Mouse (Mus musculus) thymus, postnatal 10 days (tissue): ENCODE results near the gene Gucy2g.
"Not testable (repeated sequence)": the region's sequence is repeated elsewhere in the genome, so short reads cannot be mapped to it uniquely, and the experiment has no call there.

Source experiments
- DNase-seq, 2 experiments: peaks; one replicate each; pipeline ENCODE4 v3.0.0; 2021; ENCODE audit warnings: low spot score in 2 of 2

Gene Gucy2g

DNA sequence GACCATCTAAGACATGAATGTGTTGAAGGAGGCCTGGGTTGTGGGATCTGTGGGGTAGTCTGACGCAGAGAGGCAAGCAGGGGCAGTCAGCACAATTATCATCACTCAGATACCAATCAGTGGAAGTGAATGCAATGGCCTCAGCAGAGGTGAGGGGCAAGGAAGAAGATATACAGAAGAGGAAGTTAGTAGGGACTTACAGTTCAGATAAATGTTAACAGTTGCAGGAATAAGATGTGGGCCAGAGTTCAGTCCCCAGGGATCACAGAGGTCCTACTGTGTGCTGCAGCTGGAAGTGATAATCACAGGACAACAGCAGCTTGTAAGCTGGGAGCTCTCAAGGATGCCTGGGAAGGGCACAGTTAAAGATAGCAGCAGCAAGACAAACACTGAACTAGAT lies 76.9 kb downstream of the Gucy2g start:
- no peak for DNase-seq

DNA sequence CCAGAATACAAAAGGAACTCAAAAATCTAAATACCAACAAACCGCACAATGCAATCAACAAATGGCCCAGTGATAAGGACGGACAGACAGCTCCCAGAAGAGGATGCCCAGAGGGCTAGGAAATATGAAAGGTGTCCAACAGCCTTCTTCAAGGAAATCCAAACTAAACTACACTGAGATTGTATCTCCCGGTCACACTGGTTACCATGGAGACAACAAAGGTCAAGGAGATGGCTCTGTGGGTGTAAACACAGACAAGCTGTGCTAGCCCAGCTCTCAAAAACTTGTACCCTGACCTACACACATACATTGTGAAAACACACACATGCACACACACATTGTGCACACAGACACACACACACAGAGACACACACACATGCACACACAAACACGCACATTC lies 78.8 kb downstream of the Gucy2g start:
- no peak for DNase-seq

DNA sequence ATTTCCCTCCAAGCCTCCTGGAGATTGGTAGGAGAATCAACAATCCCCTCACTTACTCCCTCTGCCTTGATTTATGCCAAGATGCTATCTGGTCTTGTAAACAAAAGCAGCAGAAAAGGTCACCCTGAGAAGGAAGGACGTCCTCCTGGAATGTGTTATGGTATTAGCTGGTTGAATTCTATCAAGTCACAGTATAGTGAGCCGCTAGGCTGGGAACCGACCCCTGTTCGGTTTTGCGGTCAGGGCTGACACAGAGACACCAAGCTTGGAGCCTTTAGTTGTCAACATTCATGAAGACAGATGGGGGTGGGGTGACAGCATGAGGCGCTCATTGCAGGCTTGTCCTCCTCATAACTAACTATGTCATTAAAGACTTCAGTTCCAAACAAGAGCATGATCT lies 81.2 kb downstream of the Gucy2g start:
- DNase-seq, result no peak

DNA sequence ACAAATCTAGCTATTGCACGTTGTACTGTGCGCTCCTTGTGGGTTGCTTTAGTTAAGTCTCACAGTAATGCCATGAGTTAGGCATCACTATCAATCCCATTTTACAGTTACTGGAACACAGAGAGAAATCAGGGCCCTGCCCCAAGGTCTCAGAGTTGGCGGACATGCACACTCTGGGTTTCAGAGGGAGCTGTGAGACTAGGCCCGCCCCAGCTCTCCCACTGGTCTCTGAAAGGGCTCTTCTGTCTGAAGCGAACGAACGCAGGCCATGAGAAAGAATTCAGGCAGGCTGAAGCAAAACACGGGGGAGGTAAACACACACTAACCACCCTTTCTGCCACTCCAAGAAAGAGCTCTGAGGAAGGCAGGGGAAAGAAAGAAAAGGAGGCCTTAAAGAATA lies 82.4 kb downstream of the Gucy2g start:
- DNase-seq, result no peak

DNA sequence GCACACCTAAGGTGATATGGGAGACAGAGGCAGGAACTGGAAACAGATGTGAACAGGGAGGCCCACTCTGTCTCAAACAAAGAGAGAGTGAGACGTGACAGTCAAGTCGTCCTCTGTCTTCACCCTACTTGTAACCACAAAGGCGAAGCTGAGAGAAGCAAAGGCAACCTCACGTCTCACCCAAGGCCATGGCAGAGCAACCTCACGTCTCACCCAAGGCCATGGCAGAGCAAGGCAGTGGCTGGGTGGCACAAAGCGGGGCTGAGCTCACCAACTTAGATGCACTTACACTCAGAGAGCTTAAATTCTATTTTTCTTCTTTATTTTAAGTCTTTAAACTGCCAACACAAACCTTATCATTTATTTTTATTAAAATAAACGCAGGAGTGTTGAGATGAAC lies 84.0 kb downstream of the Gucy2g start:
- no peak for DNase-seq

DNA sequence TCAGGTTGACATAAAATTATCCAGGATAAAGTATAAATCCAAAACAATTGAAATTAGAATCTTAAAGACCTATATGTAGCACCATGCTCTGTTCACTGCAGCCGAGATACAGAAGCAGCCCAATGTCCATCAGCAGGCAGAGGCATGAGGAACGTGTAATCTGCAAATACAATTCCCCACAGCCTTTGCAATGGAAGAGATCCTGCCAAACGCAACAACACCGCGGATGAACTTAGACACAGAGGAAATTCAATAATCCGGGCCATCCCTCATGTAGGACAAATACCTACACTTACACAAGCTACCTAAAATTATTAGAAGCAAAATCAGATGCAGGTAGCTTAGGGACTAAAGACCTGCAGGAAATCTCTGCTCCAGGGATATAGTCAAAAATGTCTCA lies 88.1 kb downstream of the Gucy2g start:
- DNase-seq, result no peak

DNA sequence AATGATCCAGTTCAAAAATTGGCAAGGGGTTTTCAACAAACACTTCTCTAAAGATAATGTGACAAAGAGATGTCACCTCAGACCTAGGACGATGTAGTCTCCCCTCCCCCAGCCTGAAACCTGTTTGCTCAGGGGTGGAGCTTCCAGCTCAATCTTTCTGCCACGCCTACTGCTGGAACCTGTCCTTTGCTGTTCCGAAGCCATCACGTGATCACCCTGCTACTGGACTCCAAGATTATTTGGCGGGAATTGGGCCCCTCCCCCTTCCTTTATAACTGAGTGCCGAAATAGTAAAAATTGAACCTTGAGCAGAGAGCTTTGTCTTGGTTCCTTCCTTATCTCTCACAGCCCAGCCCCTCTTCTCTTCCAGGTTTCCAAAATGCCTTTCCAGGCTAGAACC lies 88.8 kb downstream of the Gucy2g start:
- not testable (repeated sequence) for DNase-seq

DNA sequence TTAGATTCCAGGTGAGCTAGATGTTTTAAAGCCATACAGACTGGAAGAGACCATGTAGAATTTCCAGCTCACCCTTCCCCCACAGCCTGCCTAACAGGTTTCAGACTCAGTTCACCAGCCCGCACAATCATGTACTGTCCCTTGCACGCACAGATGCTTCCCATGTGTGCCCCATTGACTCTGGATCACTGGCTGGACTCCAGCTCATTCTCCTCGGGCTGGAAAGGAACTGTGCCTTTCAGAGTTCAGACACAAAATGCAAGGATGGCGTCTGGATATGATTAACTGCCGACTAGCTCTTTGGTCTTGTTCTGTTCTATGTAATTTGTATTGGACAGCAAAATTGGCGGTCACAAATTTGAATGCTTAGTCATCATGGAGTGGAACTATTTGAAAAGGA lies 91.4 kb downstream of the Gucy2g start:
- DNase-seq, result no peak

DNA sequence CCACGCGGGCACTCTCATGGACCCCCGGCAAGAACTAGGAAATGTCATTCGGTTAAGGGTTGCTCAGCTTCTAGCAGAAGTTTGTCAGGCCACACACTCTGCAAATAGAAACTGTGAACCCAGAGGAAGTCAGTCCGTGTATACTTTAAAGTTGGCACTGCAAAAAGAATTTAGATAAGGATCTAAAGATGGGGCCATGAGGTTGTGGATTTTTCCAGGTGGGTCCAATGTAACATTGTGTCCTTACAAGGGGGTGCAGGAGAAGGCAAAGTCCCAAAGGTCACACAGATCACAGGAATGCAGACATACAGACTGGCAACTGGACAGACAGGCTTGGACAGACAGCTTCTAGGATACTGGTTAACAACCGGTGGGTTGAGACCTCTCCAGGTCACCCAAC lies 92.9 kb downstream of the Gucy2g start:
- DNase-seq, result no peak
